Mouse (Mus musculus): ENCODE measurements around the gene Ubr1. TPM values are rescaled to one million over a fixed set of nuclear protein-coding genes. Genes with fewer than 3 reads are reported as not detected.
A peak's percentile ranks its signal among the peaks of the same experiment; 100 is the strongest.

Gene Ubr1
- polyA plus RNA-seq, 1 experiment from 2014 or later = 25.0 TPM

DNA sequence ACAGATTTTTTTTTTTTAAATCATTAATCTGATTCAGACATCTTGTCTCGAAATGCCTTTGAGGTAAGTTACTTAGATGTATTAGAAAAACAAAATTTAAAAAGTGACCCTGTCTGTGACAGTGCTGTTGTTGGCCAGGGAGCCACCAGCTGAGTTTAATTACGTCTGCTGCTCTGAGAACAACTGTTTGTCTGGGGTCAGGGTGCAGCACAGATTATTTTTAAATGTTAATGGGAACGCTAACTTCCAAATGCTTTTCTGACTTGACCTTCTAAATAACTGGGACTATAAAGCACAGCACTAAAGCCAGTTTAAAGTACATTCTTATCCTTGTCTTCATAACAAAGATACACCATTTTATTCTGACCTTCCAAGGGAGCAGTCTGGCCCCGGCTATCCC is 61.0 kb downstream of the Ubr1 start:
- Histone ChIP-seq H3K27ac (ENCODE audit: low read depth, low read length) (no peak overlapping the region), H3K36me3 (ENCODE audit: control insufficient read depth, insufficient read depth, low read length) (peaks cover 17% of the 10 kb centered on the region), H3K4me3 (ENCODE audit: low read depth, low read length) (no peak overlapping the region), H3K4me1 (ENCODE audit: control insufficient read depth, insufficient read depth, low read length) (no peaks in the 10 kb centered on the region), H3K9ac (ENCODE audit: low read depth, low read length) (no peak overlapping the region), H3K27me3 (ENCODE audit: control insufficient read depth, insufficient read depth, low read length) (no peaks in the 10 kb centered on the region), H3K4me2 (no peak overlapping the region), H3K9me3 (replicated peaks; ENCODE audit: control insufficient read depth, low read length) (no peaks in the 10 kb centered on the region)
- 81% methylated on average over 4 of the region's 4 CpGs for WGBS (ENCODE audit: insufficient replicate concordance)
- ATAC-seq (replicated peaks; ENCODE audit: insufficient number of reproducible peaks, low FRiP score, low TSS enrichment) = no peak

DNA sequence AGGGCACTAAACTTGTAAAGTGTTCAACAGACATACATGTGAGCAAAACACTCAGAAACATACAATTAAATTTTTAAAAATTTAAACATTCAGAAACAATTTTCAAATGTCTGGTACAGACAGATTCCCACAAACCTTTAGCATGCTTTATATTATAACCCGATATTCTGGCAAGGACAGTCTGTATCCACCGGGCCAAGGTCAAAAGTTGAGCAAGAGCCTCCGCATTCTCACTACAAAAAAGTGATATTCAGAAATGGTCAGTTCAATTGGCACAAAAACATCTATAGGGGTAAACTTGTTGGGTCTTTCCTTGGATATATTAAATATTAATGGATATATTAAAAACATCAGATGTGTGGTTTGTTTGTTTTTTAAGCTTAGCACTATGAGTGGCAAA is 74.2 kb downstream of the Ubr1 start:
- Histone ChIP-seq H3K4me3 (ENCODE audit: low read depth, low read length) (no peak overlapping the region), H3K27ac (ENCODE audit: low read depth, low read length) (no peak overlapping the region), H3K36me3 (ENCODE audit: control insufficient read depth, insufficient read depth, low read length) (peaks cover 15% of the 10 kb centered on the region), H3K4me1 (ENCODE audit: control insufficient read depth, insufficient read depth, low read length) (no peaks in the 10 kb centered on the region), H3K9ac (ENCODE audit: low read depth, low read length) (no peak overlapping the region), H3K27me3 (ENCODE audit: control insufficient read depth, insufficient read depth, low read length) (no peaks in the 10 kb centered on the region), H3K9me3 (replicated peaks; ENCODE audit: control insufficient read depth, low read length) (no peaks in the 10 kb centered on the region), H3K4me2 (no peak overlapping the region)
- WGBS (ENCODE audit: insufficient replicate concordance) = 96% methylated on average over 3 of the region's 3 CpGs
- no peak for ATAC-seq (replicated peaks; ENCODE audit: insufficient number of reproducible peaks, low FRiP score, low TSS enrichment)

DNA sequence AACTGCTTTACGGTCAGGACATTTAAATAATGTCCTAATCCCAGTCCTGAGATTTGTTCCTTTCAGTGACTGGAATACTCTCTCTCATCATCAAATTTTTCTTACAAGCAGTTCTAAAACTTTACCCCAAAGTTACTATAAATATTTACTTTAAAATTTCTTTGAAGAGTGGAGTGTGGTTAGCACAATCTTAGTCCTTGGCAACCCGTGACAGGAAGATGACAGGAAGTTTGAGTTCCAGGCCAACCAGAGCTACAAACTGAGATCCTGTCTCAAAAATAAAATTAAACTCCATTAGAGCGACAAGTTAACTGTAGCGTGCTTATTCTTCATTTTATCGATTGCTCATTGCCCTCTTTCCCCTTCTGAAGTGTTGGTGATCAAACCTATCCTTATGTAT is 82.9 kb downstream of the Ubr1 start:
- H3K4me2 ChIP-seq = no peak overlapping the region
- no peak overlapping the region for H3K27ac ChIP-seq (ENCODE audit: low read depth, low read length)
- H3K4me3 ChIP-seq (ENCODE audit: low read depth, low read length) = no peak overlapping the region
- H3K9ac ChIP-seq (ENCODE audit: low read depth, low read length) = no peak overlapping the region
- no peaks in the 10 kb centered on the region for H3K27me3 ChIP-seq (ENCODE audit: control insufficient read depth, insufficient read depth, low read length)
- no peaks in the 10 kb centered on the region for H3K9me3 ChIP-seq (replicated peaks; ENCODE audit: control insufficient read depth, low read length)
- H3K4me1 ChIP-seq (ENCODE audit: control insufficient read depth, insufficient read depth, low read length) = no peaks in the 10 kb centered on the region
- no peak for ATAC-seq (replicated peaks; ENCODE audit: insufficient number of reproducible peaks, low FRiP score, low TSS enrichment)
- peaks cover 25% of the 10 kb centered on the region for H3K36me3 ChIP-seq (ENCODE audit: control insufficient read depth, insufficient read depth, low read length)
- 87% methylated on average over 5 of the region's 5 CpGs for WGBS (ENCODE audit: insufficient replicate concordance)

DNA sequence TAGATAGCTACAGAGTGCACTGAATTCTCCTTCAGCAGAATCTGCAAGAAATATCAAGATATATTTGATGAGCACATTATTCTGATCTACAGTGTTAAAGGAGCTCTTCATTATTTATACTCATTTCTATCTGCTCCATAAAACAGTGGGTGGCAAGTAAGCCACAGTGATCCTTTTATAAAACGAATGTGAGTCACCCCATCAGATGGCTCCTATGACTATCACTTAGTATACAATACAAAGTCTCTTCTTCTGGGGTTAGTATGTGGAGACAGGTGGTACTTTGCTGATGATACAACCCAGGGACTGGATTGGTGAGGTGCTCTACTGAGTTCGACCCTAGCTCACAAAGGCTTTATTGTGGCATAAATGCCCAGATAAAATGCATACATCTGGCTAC is 97.3 kb downstream of the Ubr1 start:
- H3K4me2 ChIP-seq = no peak overlapping the region
- no peak overlapping the region for H3K9ac ChIP-seq (ENCODE audit: low read depth, low read length)
- WGBS (ENCODE audit: insufficient replicate concordance) = 86% methylated on average over 2 of the region's 2 CpGs
- peaks cover 11% of the 10 kb centered on the region for H3K36me3 ChIP-seq (ENCODE audit: control insufficient read depth, insufficient read depth, low read length)
- no peak overlapping the region for H3K27ac ChIP-seq (ENCODE audit: low read depth, low read length)
- ATAC-seq (replicated peaks; ENCODE audit: insufficient number of reproducible peaks, low FRiP score, low TSS enrichment) = no peak
- no peaks in the 10 kb centered on the region; the same call in 1 of the 2 replicates for H3K4me1 ChIP-seq (ENCODE audit: control insufficient read depth, insufficient read depth, low read length)
- no peaks in the 10 kb centered on the region for H3K9me3 ChIP-seq (replicated peaks; ENCODE audit: control insufficient read depth, low read length)
- no peak overlapping the region for H3K4me3 ChIP-seq (ENCODE audit: low read depth, low read length)
- H3K27me3 ChIP-seq (ENCODE audit: control insufficient read depth, insufficient read depth, low read length) = no peaks in the 10 kb centered on the region

DNA sequence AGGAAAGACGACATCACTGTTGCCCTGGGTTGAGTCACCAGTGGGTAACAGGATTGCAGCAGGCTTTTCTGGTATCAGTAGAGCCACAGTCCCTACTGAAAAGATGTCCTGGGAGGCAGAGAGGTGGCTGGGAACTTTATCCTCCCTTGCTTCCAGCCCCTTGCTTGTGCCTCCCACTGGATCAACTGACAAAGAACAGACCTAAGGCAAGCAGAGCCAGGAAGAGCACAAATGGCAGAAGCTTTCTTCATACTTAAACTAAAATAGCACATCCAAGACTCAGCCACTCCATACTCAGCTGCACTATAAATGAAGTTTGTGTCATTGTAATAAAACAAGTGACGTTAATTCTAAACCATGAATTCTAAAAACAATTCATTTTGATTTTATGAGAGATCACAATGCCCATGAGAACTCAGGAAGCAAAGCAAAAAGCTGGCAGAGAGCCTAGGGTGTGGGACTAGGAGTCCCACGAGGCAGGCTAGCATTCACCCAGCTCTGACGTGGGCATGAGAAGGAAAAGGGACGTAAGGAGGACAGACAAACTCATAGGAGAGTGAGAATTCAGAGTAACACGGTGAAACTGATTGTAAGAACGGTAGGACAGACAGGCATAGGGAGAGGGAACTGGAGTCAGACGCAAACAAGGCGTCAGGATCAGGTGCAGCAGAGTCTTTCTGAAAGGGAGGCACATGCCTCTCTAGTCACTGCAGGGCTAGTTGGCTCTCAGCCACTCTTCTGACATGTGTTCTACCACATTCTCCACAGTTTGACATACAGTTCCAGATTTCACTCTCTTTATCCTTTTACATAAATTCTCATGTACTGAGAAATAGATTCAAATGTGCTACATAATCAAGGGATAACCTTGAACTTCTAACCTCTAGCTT is 98.8 kb downstream of the Ubr1 start:
- Histone ChIP-seq H3K4me1 (ENCODE audit: control insufficient read depth, insufficient read depth, low read length) (no peaks in the 10 kb centered on the region; the same call in 1 of the 2 replicates), H3K27me3 (ENCODE audit: control insufficient read depth, insufficient read depth, low read length) (no peaks in the 10 kb centered on the region), H3K36me3 (ENCODE audit: control insufficient read depth, insufficient read depth, low read length) (peaks cover 14% of the 10 kb centered on the region), H3K27ac (ENCODE audit: low read depth, low read length) (peak overlapping the region; percentile 83), H3K4me3 (ENCODE audit: low read depth, low read length) (no peak overlapping the region), H3K9me3 (replicated peaks; ENCODE audit: control insufficient read depth, low read length) (no peaks in the 10 kb centered on the region), H3K4me2 (no peak overlapping the region), H3K9ac (ENCODE audit: low read depth, low read length) (no peak overlapping the region)
- WGBS (ENCODE audit: insufficient replicate concordance) = 67% methylated on average over 9 of the region's 9 CpGs
- ATAC-seq (replicated peaks; ENCODE audit: insufficient number of reproducible peaks, low FRiP score, low TSS enrichment) = no peak

DNA sequence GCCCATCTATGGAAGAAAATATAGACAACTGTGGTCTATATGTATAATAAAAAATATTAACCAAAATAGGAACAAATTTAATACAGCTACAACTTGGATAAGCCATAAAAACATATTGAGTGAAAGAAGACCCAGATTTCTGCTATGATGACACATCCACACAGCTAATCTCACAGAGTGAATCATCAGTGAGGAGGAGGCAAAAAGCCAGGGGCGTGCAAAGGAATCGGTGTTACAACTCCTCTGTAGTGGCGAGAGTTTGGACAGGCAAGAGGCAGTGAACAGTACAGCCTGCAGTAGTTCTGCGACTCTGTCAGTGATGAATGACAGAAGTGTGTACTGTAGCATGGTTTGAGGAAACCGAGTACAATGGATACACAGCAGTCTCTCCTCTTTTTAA is 103.2 kb downstream of the Ubr1 start:
- Histone ChIP-seq H3K4me1 (ENCODE audit: control insufficient read depth, insufficient read depth, low read length) (no peaks in the 10 kb centered on the region; the same call in 1 of the 2 replicates), H3K4me2 (no peak overlapping the region), H3K27ac (ENCODE audit: low read depth, low read length) (no peak overlapping the region), H3K4me3 (ENCODE audit: low read depth, low read length) (no peak overlapping the region), H3K36me3 (ENCODE audit: control insufficient read depth, insufficient read depth, low read length) (peaks cover 17% of the 10 kb centered on the region), H3K27me3 (ENCODE audit: control insufficient read depth, insufficient read depth, low read length) (no peaks in the 10 kb centered on the region), H3K9ac (ENCODE audit: low read depth, low read length) (no peak overlapping the region), H3K9me3 (replicated peaks; ENCODE audit: control insufficient read depth, low read length) (no peaks in the 10 kb centered on the region)
- WGBS (ENCODE audit: insufficient replicate concordance) = 90% methylated on average over 5 of the region's 5 CpGs
- no peak for ATAC-seq (replicated peaks; ENCODE audit: insufficient number of reproducible peaks, low FRiP score, low TSS enrichment)

DNA sequence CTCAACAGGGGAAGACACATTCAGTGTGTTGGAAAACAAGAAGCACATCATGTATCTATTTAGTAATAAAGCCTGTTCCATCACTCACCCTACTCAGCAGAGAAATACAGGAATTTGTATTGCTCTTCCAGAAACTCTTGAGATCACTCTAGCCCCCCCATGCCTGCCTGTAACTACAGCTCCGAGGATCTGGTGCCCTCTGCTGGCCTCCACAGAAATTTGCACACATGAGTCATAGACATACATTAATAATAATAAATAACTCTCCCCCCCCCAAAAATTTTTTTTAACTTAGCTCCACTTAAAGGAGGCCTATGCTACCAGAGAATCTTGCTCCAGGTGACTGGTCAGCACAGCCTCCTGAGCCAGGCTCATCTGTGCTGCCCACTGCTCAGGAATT is 104.0 kb downstream of the Ubr1 start:
- WGBS (ENCODE audit: insufficient replicate concordance) = 22% methylated on average over 1 of the region's 1 CpGs
- ATAC-seq (replicated peaks; ENCODE audit: insufficient number of reproducible peaks, low FRiP score, low TSS enrichment) = no peak
- no peaks in the 10 kb centered on the region; the same call in 1 of the 2 replicates for H3K4me1 ChIP-seq (ENCODE audit: control insufficient read depth, insufficient read depth, low read length)

DNA sequence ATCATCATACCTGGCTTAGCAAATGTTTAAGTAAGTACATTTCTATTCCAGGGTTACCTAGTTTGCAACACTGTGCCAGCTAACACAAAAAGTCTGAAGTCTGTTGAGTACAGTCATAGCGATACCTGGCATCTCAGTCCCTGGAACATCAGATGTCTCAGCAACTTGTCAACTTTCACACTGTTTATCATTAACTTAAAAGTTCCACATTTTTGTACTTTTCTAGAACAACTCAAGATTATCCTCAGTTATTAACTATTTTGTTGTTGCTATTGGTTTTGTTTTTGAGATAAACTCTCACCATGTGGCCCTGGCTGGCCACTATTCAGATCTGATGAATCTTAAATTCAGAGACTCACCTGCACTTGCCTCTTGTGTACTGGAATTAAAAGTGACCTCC is 107.1 kb downstream of the Ubr1 start:
- Histone ChIP-seq H3K4me3 (ENCODE audit: low read depth, low read length) (no peak overlapping the region), H3K4me1 (ENCODE audit: control insufficient read depth, insufficient read depth, low read length) (no peaks in the 10 kb centered on the region), H3K27me3 (ENCODE audit: control insufficient read depth, insufficient read depth, low read length) (no peaks in the 10 kb centered on the region), H3K9me3 (replicated peaks; ENCODE audit: control insufficient read depth, low read length) (no peaks in the 10 kb centered on the region), H3K9ac (ENCODE audit: low read depth, low read length) (no peak overlapping the region), H3K27ac (ENCODE audit: low read depth, low read length) (no peak overlapping the region), H3K36me3 (ENCODE audit: control insufficient read depth, insufficient read depth, low read length) (peaks cover 21% of the 10 kb centered on the region), H3K4me2 (no peak overlapping the region)
- 94% methylated on average over 1 of the region's 1 CpGs for WGBS (ENCODE audit: insufficient replicate concordance)
- ATAC-seq (replicated peaks; ENCODE audit: insufficient number of reproducible peaks, low FRiP score, low TSS enrichment) = no peak

More for the DNA sequence above, 104.0 kb downstream of the Ubr1 start:
- H3K27me3 ChIP-seq (ENCODE audit: control insufficient read depth, insufficient read depth, low read length) = no peaks in the 10 kb centered on the region
- no peaks in the 10 kb centered on the region for H3K9me3 ChIP-seq (replicated peaks; ENCODE audit: control insufficient read depth, low read length)
- no peak overlapping the region for H3K27ac ChIP-seq (ENCODE audit: low read depth, low read length)
- H3K9ac ChIP-seq (ENCODE audit: low read depth, low read length) = no peak overlapping the region
- no peak overlapping the region for H3K4me3 ChIP-seq (ENCODE audit: low read depth, low read length)
- no peak overlapping the region for H3K4me2 ChIP-seq
- H3K36me3 ChIP-seq (ENCODE audit: control insufficient read depth, insufficient read depth, low read length) = peaks cover 21% of the 10 kb centered on the region

DNA sequence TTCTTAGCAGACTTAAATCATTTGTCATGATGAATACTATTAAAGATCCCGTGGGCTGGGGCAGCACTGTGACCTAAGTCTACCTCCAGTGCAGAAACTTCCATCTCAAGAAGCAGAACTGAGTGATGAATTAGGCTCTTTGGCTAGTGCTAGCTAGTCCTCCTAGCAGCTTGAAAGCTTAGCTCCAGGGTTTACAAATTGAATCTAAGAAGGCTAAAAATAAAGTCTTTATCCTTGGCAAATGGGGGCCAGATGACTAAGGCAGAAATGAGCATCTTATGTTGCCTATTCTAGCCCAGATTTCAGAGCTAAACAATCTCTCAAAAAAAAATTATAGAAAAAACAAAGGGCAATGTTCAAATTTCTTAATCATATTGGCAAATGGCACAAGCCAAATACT is 109.8 kb downstream of the Ubr1 start:
- no peaks in the 10 kb centered on the region for H3K4me1 ChIP-seq (ENCODE audit: control insufficient read depth, insufficient read depth, low read length)
- no peak overlapping the region for H3K4me3 ChIP-seq (ENCODE audit: low read depth, low read length)
- no peak for ATAC-seq (replicated peaks; ENCODE audit: insufficient number of reproducible peaks, low FRiP score, low TSS enrichment)
- H3K36me3 ChIP-seq (ENCODE audit: control insufficient read depth, insufficient read depth, low read length) = peaks cover 14% of the 10 kb centered on the region
- H3K27me3 ChIP-seq (ENCODE audit: control insufficient read depth, insufficient read depth, low read length) = no peaks in the 10 kb centered on the region
- H3K27ac ChIP-seq (ENCODE audit: low read depth, low read length) = no peak overlapping the region
- no peaks in the 10 kb centered on the region for H3K9me3 ChIP-seq (replicated peaks; ENCODE audit: control insufficient read depth, low read length)
- 76% methylated on average over 1 of the region's 1 CpGs for WGBS (ENCODE audit: insufficient replicate concordance)
- H3K9ac ChIP-seq (ENCODE audit: low read depth, low read length) = no peak overlapping the region
- no peak overlapping the region for H3K4me2 ChIP-seq
